Mouse (Mus musculus): Measurements from ENCODE around the gene Elf5. TPM values are rescaled to one million over a fixed set of nuclear protein-coding genes. Genes with fewer than 3 reads are reported as not detected.

Elf5 gene
- polyA plus RNA-seq, 1 experiment from 2014 or later: not detected

GRCm38 (mm10) chr2:103484617-103485401 is 73.3 kb downstream of the Elf5 start, which contains the start of gene Cat:
TSS of gene Cat (minus strand) at chr2:103485160.
- Histone ChIP-seq H3K4me2 (ENCODE audit: low read length) (peak within 1 kb of the TSS; percentile 77), H3K4me1 (replicated peaks; ENCODE audit: control insufficient read depth, insufficient read depth, low read length) (peaks cover 14% of the 10 kb centered on the region), H3K36me3 (ENCODE audit: control insufficient read depth, insufficient read depth) (no peaks in the 10 kb centered on the region), H3K4me3 (replicated peaks; ENCODE audit: low read length) (peak within 1 kb of the TSS; percentile 90), H3K9ac (replicated peaks; ENCODE audit: low read depth, low read length) (peak within 1 kb of the TSS; percentile 87), H3K27ac (ENCODE audit: low read length) (peak within 1 kb of the TSS; percentile 97), H3K9me3 (ENCODE audit: control insufficient read depth, low read length) (no peaks in the 10 kb centered on the region), H3K27me3 (replicated peaks; ENCODE audit: control insufficient read depth, insufficient read depth, low read length) (no peaks in the 10 kb centered on the region)
- WGBS: under 1% methylated on average over 40 of the region's 41 CpGs
- peak; percentile 99 for ATAC-seq

- Histone ChIP-seq H3K27me3 (replicated peaks; ENCODE audit: control insufficient read depth, insufficient read depth, low read length) (no peaks in the 10 kb centered on the region), H3K4me2 (ENCODE audit: low read length) (no peak overlapping the region), H3K4me3 (replicated peaks; ENCODE audit: low read length) (no peak overlapping the region), H3K9me3 (ENCODE audit: control insufficient read depth, low read length) (no peaks in the 10 kb centered on the region), H3K9ac (replicated peaks; ENCODE audit: low read depth, low read length) (no peak overlapping the region), H3K4me1 (replicated peaks; ENCODE audit: control insufficient read depth, insufficient read depth, low read length) (no peaks in the 10 kb centered on the region), H3K27ac (ENCODE audit: low read length) (no peak overlapping the region), H3K36me3 (ENCODE audit: control insufficient read depth, insufficient read depth) (no peaks in the 10 kb centered on the region)
- WGBS: 87% methylated on average over 4 of the region's 4 CpGs
- ATAC-seq: no peak
Observed at GRCm38 (mm10) chr2:103492526-103492925, 81.0 kb downstream of the Elf5 start.

GRCm38 (mm10) chr2:103493827-103494226 is 82.3 kb downstream of the Elf5 start:
- no peaks in the 10 kb centered on the region for H3K9me3 ChIP-seq (ENCODE audit: control insufficient read depth, low read length)
- no peak for ATAC-seq
- no peak overlapping the region for H3K4me2 ChIP-seq (ENCODE audit: low read length)
- H3K4me1 ChIP-seq (replicated peaks; ENCODE audit: control insufficient read depth, insufficient read depth, low read length): no peaks in the 10 kb centered on the region
- H3K9ac ChIP-seq (replicated peaks; ENCODE audit: low read depth, low read length): no peak overlapping the region
- no peaks in the 10 kb centered on the region for H3K27me3 ChIP-seq (replicated peaks; ENCODE audit: control insufficient read depth, insufficient read depth, low read length)
- 68% methylated on average over 4 of the region's 4 CpGs for WGBS
- H3K4me3 ChIP-seq (replicated peaks; ENCODE audit: low read length): no peak overlapping the region
- no peaks in the 10 kb centered on the region for H3K36me3 ChIP-seq (ENCODE audit: control insufficient read depth, insufficient read depth)
- no peak overlapping the region for H3K27ac ChIP-seq (ENCODE audit: low read length)

GRCm38 (mm10) chr2:103495633-103496418 is 84.3 kb downstream of the Elf5 start:
- no peak overlapping the region for H3K9ac ChIP-seq (replicated peaks; ENCODE audit: low read depth, low read length)
- H3K9me3 ChIP-seq (ENCODE audit: control insufficient read depth, low read length): no peaks in the 10 kb centered on the region
- H3K4me3 ChIP-seq (replicated peaks; ENCODE audit: low read length): no peak overlapping the region
- no peak overlapping the region for H3K27ac ChIP-seq (ENCODE audit: low read length)
- H3K4me1 ChIP-seq (replicated peaks; ENCODE audit: control insufficient read depth, insufficient read depth, low read length): no peaks in the 10 kb centered on the region
- no peaks in the 10 kb centered on the region for H3K36me3 ChIP-seq (ENCODE audit: control insufficient read depth, insufficient read depth)
- WGBS: 92% methylated on average over 6 of the region's 6 CpGs
- no peak overlapping the region for H3K4me2 ChIP-seq (ENCODE audit: low read length)
- no peaks in the 10 kb centered on the region for H3K27me3 ChIP-seq (replicated peaks; ENCODE audit: control insufficient read depth, insufficient read depth, low read length)
- no peak for ATAC-seq

Other genes starting within 250 kb of the Elf5 start
- gene Ehf, start 108.4 kb upstream of the Elf5 start, polyA plus RNA-seq (2015; fragmentation: Nextera tagmentation; extraction: Ambion mirVana): 0.04 and 0.35 TPM in 2 replicates
- gene Cat, start 73.5 kb downstream of the Elf5 start, polyA plus RNA-seq (2015; fragmentation: Nextera tagmentation; extraction: Ambion mirVana): 70.9 and 79.3 TPM in 2 replicates
- gene Abtb2, start 154.6 kb downstream of the Elf5 start, polyA plus RNA-seq (2015; fragmentation: Nextera tagmentation; extraction: Ambion mirVana): 7.4 and 7.8 TPM in 2 replicates

Measured in forebrain, embryonic 16.5 days (tissue).